ENCODE assay signal across 8 mouse cellular contexts in the genomic region with DNA sequence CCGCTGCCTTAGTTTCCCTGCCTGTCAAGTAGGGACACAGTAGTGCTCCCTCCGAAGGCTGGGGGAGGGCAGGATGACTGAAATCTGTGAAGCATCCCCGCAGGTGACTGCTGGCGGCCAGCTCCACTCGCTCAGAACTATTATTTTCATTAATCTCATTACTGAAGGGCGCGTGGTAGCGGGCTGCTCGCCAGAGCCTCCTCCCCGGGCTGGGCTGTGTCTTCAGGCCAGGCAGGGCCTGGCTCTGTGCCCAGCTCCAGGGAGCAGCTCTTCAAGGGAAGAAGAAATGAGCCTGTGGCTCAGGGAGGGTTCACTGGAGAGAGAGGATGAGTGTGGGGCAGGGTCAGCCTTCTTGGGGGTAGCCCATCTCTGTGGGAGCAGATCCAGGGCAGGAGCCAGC. TPM values are rescaled to one million over a fixed set of nuclear protein-coding genes. Genes with fewer than 3 reads are reported as not detected.
A peak's percentile ranks its signal among the peaks of the same experiment; 100 is the strongest.
DNase-seq lines count a peak whose midpoint lies in the region; ATAC-seq and TF ChIP-seq lines count a peak whose summit lies in the region.

No protein-coding gene starts in this region.

- no peak for TF ChIP-seq POLR2A in heart, adult 2 months (IDR thresholded peaks at IDR 0.05; ENCODE audit: insufficient read depth, low read depth, low read length)
- no peak for TF ChIP-seq POLR2A in kidney, adult 2 months (IDR thresholded peaks at IDR 0.05; ENCODE audit: low read depth, low read length)

- H3K27me3 ChIP-seq in heart, adult 2 months (ENCODE audit: control insufficient read depth, insufficient read depth, low read length) = no peaks in the 10 kb centered on the region
- no peaks in the 10 kb centered on the region for H3K27me3 ChIP-seq in kidney, adult 2 months (replicated peaks; ENCODE audit: control insufficient read depth, insufficient read depth, low read length)

- DNase-seq in retina, postnatal 1 day = peak; percentile 91
- no peak for DNase-seq in retina, embryonic 14.5 days (ENCODE audit: low spot score)
- DNase-seq in cerebellum, postnatal 14 days = peak; percentile 89 to 91
- peak; percentile 82 to 85 for DNase-seq in heart, adult 2 months
- peak; percentile 77 for DNase-seq in kidney, adult 2 months
- no peak for DNase-seq in frontal cortex, postnatal 14 days (ENCODE audit: low spot score in 2 of 2)

- no peak overlapping the region for H3K4me3 ChIP-seq in heart, adult 2 months
- H3K4me3 ChIP-seq in kidney, adult 2 months (ENCODE audit: insufficient read depth, low read depth, low read length) = no peak overlapping the region

- intact Hi-C loops in heart, adult 2 months (cut with DNase I) = no loop called here

- TF ChIP-seq CTCF in heart, adult 2 months (IDR thresholded peaks at IDR 0.05) = no peak
- no peak for TF ChIP-seq CTCF in kidney, adult 2 months (conservative IDR thresholded peaks at IDR 0.05; ENCODE audit: insufficient read depth, insufficient read length, low read depth, low read length)

- H3K27ac ChIP-seq in heart, adult 2 months = no peak overlapping the region
- H3K27ac ChIP-seq in kidney, adult 2 months (ENCODE audit: insufficient read depth, low read depth, low read length) = no peak overlapping the region

- H3K36me3 ChIP-seq in heart, adult 2 months (ENCODE audit: control insufficient read depth, insufficient read depth, low read length) = no peaks in the 10 kb centered on the region
- no peaks in the 10 kb centered on the region for H3K36me3 ChIP-seq in kidney, adult 2 months (ENCODE audit: control insufficient read depth, insufficient read depth, low read length)

- no peaks in the 10 kb centered on the region for H3K79me2 ChIP-seq in heart, adult 2 months (replicated peaks; ENCODE audit: control insufficient read depth, insufficient read depth, low read length)

- no peaks in the 10 kb centered on the region for H3K4me1 ChIP-seq in heart, adult 2 months (ENCODE audit: control insufficient read depth, insufficient read depth, low read length)
- no peaks in the 10 kb centered on the region for H3K4me1 ChIP-seq in kidney, adult 2 months (ENCODE audit: control insufficient read depth, insufficient read depth, low read length)

- TF ChIP-seq EP300 in heart, adult 2 months (IDR thresholded peaks at IDR 0.05; ENCODE audit: insufficient read depth, low read depth, low read length) = no peak

- peak; percentile 46; the same call in 1 of the 2 replicates for ATAC-seq in megakaryocyte-erythroid progenitor cell, adult 5-6 weeks (replicated peaks; ENCODE audit: low FRiP score, low TSS enrichment, poor library complexity, severe bottlenecking)
- no peak for ATAC-seq in erythroblast, adult 5-6 weeks (replicated peaks; ENCODE audit: low FRiP score, poor library complexity, severe bottlenecking)

- 13% methylated on average over 10 of the region's 10 CpGs for whole genome bisulfite sequencing in heart, adult 2 months
- 9% methylated on average over 10 of the region's 10 CpGs for WGBS in kidney, adult 2 months

- H3K9ac ChIP-seq in heart, adult 2 months (ENCODE audit: low read depth, low read length) = no peak overlapping the region

RNA-seq across cellular contexts. Expression of a gene that starts 38.3 kb away (rescaled TPM):
- total RNA-seq in heart, adult 2 months (2021) = 10 to 100 TPM; 15.5 to 22.8 TPM
- 44.1 and 59.4 TPM in 2 replicates for polyA plus RNA-seq in heart, adult 2 months (2012; rRNA removed)
- 35.6 and 79.8 TPM in 2 replicates for polyA plus RNA-seq in kidney, adult 2 months (2012; rRNA removed)
- 111 and 132 TPM in 2 replicates for total RNA-seq in megakaryocyte-erythroid progenitor cell, adult 5-6 weeks (2014; fragmentation: Nextera tagmentation)
- total RNA-seq in megakaryocyte-erythroid progenitor cell, adult 5-6 weeks (2017) = 33.5 and 41.8 TPM in 2 replicates
- 171 and 179 TPM in 2 replicates for total RNA-seq in erythroblast, adult 5-6 weeks (2015; ENCODE audit: low replicate concordance)
- 42.5 and 62.7 TPM in 2 replicates for total RNA-seq in erythroblast, adult 5-6 weeks (2017; ENCODE audit: low replicate concordance)

Comparison
In these comparisons a context has a peak if more than half of its experiments do, and no peak if none do; other contexts are left out.
1. DNase-seq: peak in retina, postnatal 1 day (single experiment), cerebellum, postnatal 14 days (2 of 2), heart, adult 2 months (2 of 2) and kidney, adult 2 months (single experiment); none in retina, embryonic 14.5 days (single experiment) and frontal cortex, postnatal 14 days (0 of 2).